In genomic region chr15:81697175-81697574, GRCm38 (mm10) we compare ENCODE assay signal across 10 mouse cellular contexts. TPM values are rescaled to one million over a fixed set of nuclear protein-coding genes. Genes with fewer than 3 reads are reported as not detected.
DNase-seq lines count a peak whose midpoint lies in the region; ATAC-seq and TF ChIP-seq lines count a peak whose summit lies in the region.
"Had no signal": no experiment of that assay in that cellular context is flagged by ENCODE, and none has a peak within 500 bp of the region (broad histone marks: within the 10 kb centered on the region; RNA-seq: fewer than 3 reads in every experiment).

TSS of gene Chadl (minus strand) at chr15:81697287.

- H3K4me1 ChIP-seq in forebrain, embryonic 11.5 days (replicated peaks; ENCODE audit: control insufficient read depth, insufficient read depth, low read length), result peaks cover 10% of the 10 kb centered on the region; the same call in 1 of the 2 replicates
- peaks cover 26% of the 10 kb centered on the region for H3K4me1 ChIP-seq in forebrain, embryonic 10.5 days
- H3K4me1 ChIP-seq in stomach, embryonic 14.5 days (ENCODE audit: control insufficient read depth, insufficient read depth, low read length), result peaks cover 5% of the 10 kb centered on the region; the same call in 1 of the 2 replicates
- H3K4me1 ChIP-seq in stomach, postnatal 0 days (replicated peaks; ENCODE audit: control insufficient read depth, insufficient read depth), result no peaks in the 10 kb centered on the region

- TF ChIP-seq CTCF in stomach, postnatal 0 days (IDR thresholded peaks at IDR 0.05; ENCODE audit: low read depth), result no peak

- H3K4me2 ChIP-seq in forebrain, embryonic 11.5 days (ENCODE audit: low read depth, low read length, severe bottlenecking), result no peak within 1 kb of the TSS
- H3K4me2 ChIP-seq in stomach, embryonic 14.5 days (replicated peaks; ENCODE audit: low read depth, low read length), result no peak within 1 kb of the TSS
- no peak within 1 kb of the TSS for H3K4me2 ChIP-seq in stomach, postnatal 0 days (replicated peaks; ENCODE audit: low read depth)

- intact Hi-C loops in left cerebral cortex, postnatal 14 days (cut with DNase I), result loop anchor here (5.0 kb wide), 1 partner anchor 115 kb away; no protein-coding TSS in a partner anchor

- peaks cover 32% of the 10 kb centered on the region for H3K27me3 ChIP-seq in forebrain, embryonic 11.5 days (ENCODE audit: control insufficient read depth, insufficient read depth, low read length)
- peaks cover 53% of the 10 kb centered on the region for H3K27me3 ChIP-seq in forebrain, embryonic 10.5 days (ENCODE audit: poor library complexity, severe bottlenecking)
- H3K27me3 ChIP-seq in stomach, embryonic 14.5 days (ENCODE audit: control insufficient read depth, insufficient read depth, low read length), result peaks cover 22% of the 10 kb centered on the region; the same call in 1 of the 2 replicates
- H3K27me3 ChIP-seq in stomach, postnatal 0 days (ENCODE audit: control insufficient read depth, insufficient read depth, low read length), result 0 out of 2 replicates have a peak, but pooled peaks cover 5% of the 10 kb centered on the region

- no peak within 1 kb of the TSS for H3K4me3 ChIP-seq in forebrain, embryonic 11.5 days (ENCODE audit: low read depth, low read length)
- H3K4me3 ChIP-seq in forebrain, embryonic 10.5 days, result no peak within 1 kb of the TSS
- no peak within 1 kb of the TSS for H3K4me3 ChIP-seq in stomach, embryonic 14.5 days (ENCODE audit: low read depth, low read length)
- no peak within 1 kb of the TSS for H3K4me3 ChIP-seq in stomach, postnatal 0 days (ENCODE audit: low read depth, low read length)

- H3K27ac ChIP-seq in forebrain, embryonic 11.5 days (ENCODE audit: low read depth, low read length), result no peak within 1 kb of the TSS
- no peak within 1 kb of the TSS for H3K27ac ChIP-seq in forebrain, embryonic 10.5 days
- H3K27ac ChIP-seq in stomach, embryonic 14.5 days (ENCODE audit: low read length), result no peak within 1 kb of the TSS
- no peak within 1 kb of the TSS for H3K27ac ChIP-seq in stomach, postnatal 0 days (replicated peaks)
- H3K27ac ChIP-seq: liver, embryonic 14.5 days had no signal

- WGBS in forebrain, embryonic 11.5 days, result 62% methylated on average over 7 of the region's 7 CpGs
- 58% methylated on average over 7 of the region's 7 CpGs for WGBS in forebrain, embryonic 10.5 days
- 56% methylated on average over 7 of the region's 7 CpGs for WGBS in stomach, embryonic 14.5 days
- 68% methylated on average over 7 of the region's 7 CpGs for WGBS in stomach, postnatal 0 days

- no peak for DNase-seq in forebrain, embryonic 11.5 days (ENCODE audit: low spot score)
- DNase-seq in forebrain, embryonic 10.5 days (ENCODE audit: extremely low spot score, low spot score), result no peak
- no peak for DNase-seq in stomach, postnatal 0 days (ENCODE audit: low spot score)
- peak; percentile 47 to 60 for DNase-seq in left cerebral cortex, postnatal 14 days (ENCODE audit: low spot score in 2 of 2)
- no peak for DNase-seq in lung, postnatal 10 days
- DNase-seq in ovary, postnatal 10 days (ENCODE audit: low spot score), result no peak
- no peak for DNase-seq in MN1 (ENCODE audit: low spot score)

- no peak for TF ChIP-seq EP300 in stomach, postnatal 0 days (optimal IDR thresholded peaks at IDR 0.05)

- H3K9me3 ChIP-seq in forebrain, embryonic 11.5 days (ENCODE audit: control insufficient read depth, low read length), result no peaks in the 10 kb centered on the region
- H3K9me3 ChIP-seq in forebrain, embryonic 10.5 days, result no peaks in the 10 kb centered on the region
- no peaks in the 10 kb centered on the region for H3K9me3 ChIP-seq in stomach, embryonic 14.5 days (ENCODE audit: control insufficient read depth, low read depth, low read length)
- no peaks in the 10 kb centered on the region for H3K9me3 ChIP-seq in stomach, postnatal 0 days (ENCODE audit: control insufficient read depth, low read length)

- ATAC-seq in forebrain, embryonic 11.5 days (replicated peaks; ENCODE audit: low FRiP score), result no peak
- 0 out of 2 replicates have a peak, but pooled peaks have one; percentile 16 for ATAC-seq in stomach, embryonic 14.5 days (ENCODE audit: insufficient number of reproducible peaks, insufficient read depth, low FRiP score, low read depth)
- no peak for ATAC-seq in stomach, postnatal 0 days (ENCODE audit: low FRiP score, low TSS enrichment)
- ATAC-seq: intestine, embryonic 16.5 days had no signal

- 0 out of 2 replicates have a peak within 1 kb of the TSS, but pooled peaks have one; percentile 8 for H3K9ac ChIP-seq in forebrain, embryonic 11.5 days (ENCODE audit: low read length)
- H3K9ac ChIP-seq in stomach, embryonic 14.5 days (replicated peaks; ENCODE audit: low read depth, low read length), result no peak within 1 kb of the TSS
- H3K9ac ChIP-seq in stomach, postnatal 0 days (ENCODE audit: low read length), result no peak within 1 kb of the TSS
- H3K9ac ChIP-seq: liver, embryonic 14.5 days had no signal

- H3K36me3 ChIP-seq in forebrain, embryonic 11.5 days (ENCODE audit: control insufficient read depth, insufficient read depth, low read length), result no peaks in the 10 kb centered on the region; the same call in 1 of the 2 replicates
- peaks cover 3% of the 10 kb centered on the region for H3K36me3 ChIP-seq in forebrain, embryonic 10.5 days (replicated peaks)
- no peaks in the 10 kb centered on the region for H3K36me3 ChIP-seq in stomach, embryonic 14.5 days (ENCODE audit: control insufficient read depth, insufficient read depth, low read length)
- no peaks in the 10 kb centered on the region for H3K36me3 ChIP-seq in stomach, postnatal 0 days (ENCODE audit: control insufficient read depth, insufficient read depth, low read length)

RNA-seq across cellular contexts. Expression of gene Chadl, which starts in this region (rescaled TPM):
- 3.3 and 4.0 TPM in 2 replicates for polyA plus RNA-seq in forebrain, embryonic 11.5 days (2014; fragmentation: Nextera tagmentation; extraction: Ambion mirVana)
- polyA plus RNA-seq in forebrain, embryonic 10.5 days (2016; fragmentation: Nextera tagmentation; extraction: Ambion mirVana), result 2.3 and 2.4 TPM in 2 replicates
- 3.0 and 4.7 TPM in 2 replicates for polyA plus RNA-seq in stomach, embryonic 14.5 days (2014; fragmentation: Nextera tagmentation; extraction: Ambion mirVana)
- polyA plus RNA-seq in stomach, postnatal 0 days (2015; fragmentation: Nextera tagmentation; extraction: Ambion mirVana), result 2.4 and 2.9 TPM in 2 replicates
- 10 to 100 TPM; 18.8 to 23.8 TPM for total RNA-seq in left cerebral cortex, postnatal 14 days (2021)

Comparison
In these comparisons a context has a peak if more than half of its experiments do, and no peak if none do; other contexts are left out.
1. DNase-seq: peak in left cerebral cortex, postnatal 14 days (2 of 2); none in forebrain, embryonic 11.5 days (single experiment), forebrain, embryonic 10.5 days (single experiment), stomach, postnatal 0 days (single experiment), lung, postnatal 10 days (single experiment), ovary, postnatal 10 days (single experiment) and MN1 (single experiment).